Mouse (Mus musculus): ENCODE data around the gene Dock1.

GRCm38 (mm10) chr7:134729348-134729747 lies 58.9 kb downstream of the Dock1 start:
- no peak for TF ChIP-seq CHD2 (IDR thresholded peaks at IDR 0.05; ENCODE audit: low read depth, low read length)
- no peak for TF ChIP-seq ZC3H11A (IDR thresholded peaks at IDR 0.05; ENCODE audit: borderline replicate concordance, low read depth, low read length)

Measured in ES-E14 (cell line).